Mouse (Mus musculus): Measurements from ENCODE around the gene Pcca. TPM values are rescaled to one million over a fixed set of nuclear protein-coding genes. Genes with fewer than 3 reads are reported as not detected.
A peak's percentile ranks its signal among the peaks of the same experiment; 100 is the strongest.

Gene Pcca
- polyA plus RNA-seq, 1 experiment from 2014 or later: 31.6 TPM

- no peak for ATAC-seq (ENCODE audit: low FRiP score)
- Histone ChIP-seq H3K4me3 (ENCODE audit: low read depth, low read length) (no peak overlapping the region), H3K27ac (ENCODE audit: low read depth, low read length) (no peak overlapping the region), H3K9ac (ENCODE audit: low read depth, low read length) (no peak overlapping the region), H3K4me1 (replicated peaks; ENCODE audit: control insufficient read depth, insufficient read depth, low read length) (no peaks in the 10 kb centered on the region), H3K36me3 (ENCODE audit: control insufficient read depth, insufficient read depth, low read length) (no peaks in the 10 kb centered on the region), H3K27me3 (ENCODE audit: control insufficient read depth, insufficient read depth, low read length) (no peaks in the 10 kb centered on the region), H3K9me3 (ENCODE audit: control insufficient read depth, low read length) (no peaks in the 10 kb centered on the region), H3K4me2 (replicated peaks; ENCODE audit: low read depth, low read length) (no peak overlapping the region)
- no peak for DNase-seq (ENCODE audit: low spot score)
- 86% methylated on average over 7 of the region's 7 CpGs for WGBS
These were observed 256.0 kb downstream of the Pcca start for GRCm38 (mm10) chr14:122790111-122790510.

DNA sequence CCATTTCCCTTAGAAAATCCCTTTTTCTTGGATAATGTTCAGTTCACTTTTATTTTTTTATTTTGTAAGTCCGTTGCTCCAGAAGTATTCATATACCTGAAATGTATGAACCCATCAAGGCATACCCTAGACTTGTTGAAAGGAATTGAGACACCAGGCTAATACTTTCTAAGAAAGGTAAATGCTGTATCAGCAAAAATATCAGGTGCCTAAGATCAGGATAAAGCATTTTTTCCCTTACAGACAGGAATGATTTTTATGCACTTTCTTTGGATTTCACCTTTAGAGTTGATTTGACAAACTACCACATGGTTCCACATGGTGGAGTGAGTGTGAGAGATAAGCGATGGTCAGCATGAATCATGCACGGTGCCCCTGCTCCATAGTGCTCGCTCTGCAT is 259.2 kb downstream of the Pcca start:
- no peak for ATAC-seq (ENCODE audit: low FRiP score)
- H3K9ac ChIP-seq (ENCODE audit: low read depth, low read length): no peak overlapping the region
- no peaks in the 10 kb centered on the region for H3K27me3 ChIP-seq (ENCODE audit: control insufficient read depth, insufficient read depth, low read length)
- H3K9me3 ChIP-seq (ENCODE audit: control insufficient read depth, low read length): no peaks in the 10 kb centered on the region
- H3K36me3 ChIP-seq (ENCODE audit: control insufficient read depth, insufficient read depth, low read length): no peaks in the 10 kb centered on the region
- H3K27ac ChIP-seq (ENCODE audit: low read depth, low read length): no peak overlapping the region
- H3K4me1 ChIP-seq (replicated peaks; ENCODE audit: control insufficient read depth, insufficient read depth, low read length): no peaks in the 10 kb centered on the region
- WGBS: 91% methylated on average over 4 of the region's 4 CpGs
- DNase-seq (ENCODE audit: low spot score): no peak
- H3K4me3 ChIP-seq (ENCODE audit: low read depth, low read length): no peak overlapping the region
- no peak overlapping the region for H3K4me2 ChIP-seq (replicated peaks; ENCODE audit: low read depth, low read length)

DNA sequence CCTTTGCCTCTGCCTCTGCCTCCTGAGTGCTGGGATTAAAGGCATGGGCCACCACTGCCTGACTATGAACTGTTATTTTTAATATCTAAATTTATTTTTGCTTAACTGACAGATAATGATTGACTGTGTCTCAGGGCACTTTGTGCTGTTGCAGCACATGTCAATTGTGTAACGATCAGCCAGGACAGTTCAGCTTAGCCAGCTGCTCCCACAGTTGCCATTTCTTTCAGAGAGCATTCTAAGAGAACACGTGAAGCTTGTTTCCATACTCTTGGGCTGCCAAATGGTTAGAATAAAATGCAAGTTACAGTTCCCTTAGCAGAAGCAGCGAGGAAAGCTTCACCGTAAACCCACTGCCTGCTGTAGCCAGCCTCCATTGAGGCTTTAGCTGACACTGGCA is 266.2 kb downstream of the Pcca start:
- Histone ChIP-seq H3K27me3 (ENCODE audit: control insufficient read depth, insufficient read depth, low read length) (no peaks in the 10 kb centered on the region), H3K4me3 (ENCODE audit: low read depth, low read length) (no peak overlapping the region), H3K27ac (ENCODE audit: low read depth, low read length) (no peak overlapping the region), H3K9me3 (ENCODE audit: control insufficient read depth, low read length) (no peaks in the 10 kb centered on the region), H3K4me2 (replicated peaks; ENCODE audit: low read depth, low read length) (no peak overlapping the region), H3K9ac (ENCODE audit: low read depth, low read length) (no peak overlapping the region), H3K36me3 (ENCODE audit: control insufficient read depth, insufficient read depth, low read length) (no peaks in the 10 kb centered on the region), H3K4me1 (replicated peaks; ENCODE audit: control insufficient read depth, insufficient read depth, low read length) (no peaks in the 10 kb centered on the region)
- ATAC-seq (ENCODE audit: low FRiP score) (no peak), DNase-seq (ENCODE audit: low spot score) (no peak)
- whole genome bisulfite sequencing: 85% methylated on average over 4 of the region's 4 CpGs

DNA sequence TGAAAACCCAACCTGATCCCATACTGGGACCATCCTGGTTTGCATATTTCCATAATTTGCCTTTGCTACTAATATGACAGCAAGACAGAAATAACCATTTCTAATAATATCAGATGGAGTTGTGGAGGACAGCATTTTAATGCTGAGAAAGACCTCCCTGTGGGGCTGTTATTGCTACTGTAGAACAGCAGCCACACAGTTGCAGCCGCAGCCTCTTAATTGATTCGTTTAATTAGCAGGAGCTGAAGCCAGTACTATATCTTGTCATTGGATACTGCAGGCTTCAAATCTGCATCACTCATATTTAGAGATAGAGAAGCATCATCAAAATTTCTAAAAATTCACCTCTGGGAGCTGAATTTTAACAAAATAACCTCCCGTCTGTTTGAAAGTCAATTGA is 286.9 kb downstream of the Pcca start:
- Histone ChIP-seq H3K9ac (ENCODE audit: low read depth, low read length) (no peak overlapping the region), H3K4me2 (replicated peaks; ENCODE audit: low read depth, low read length) (no peak overlapping the region), H3K27ac (ENCODE audit: low read depth, low read length) (no peak overlapping the region), H3K36me3 (ENCODE audit: control insufficient read depth, insufficient read depth, low read length) (no peaks in the 10 kb centered on the region), H3K27me3 (ENCODE audit: control insufficient read depth, insufficient read depth, low read length) (no peaks in the 10 kb centered on the region), H3K4me3 (ENCODE audit: low read depth, low read length) (no peak overlapping the region), H3K9me3 (ENCODE audit: control insufficient read depth, low read length) (no peaks in the 10 kb centered on the region), H3K4me1 (replicated peaks; ENCODE audit: control insufficient read depth, insufficient read depth, low read length) (no peaks in the 10 kb centered on the region)
- WGBS: 87% methylated on average over 3 of the region's 3 CpGs
- DNase-seq (ENCODE audit: low spot score) (no peak), ATAC-seq (ENCODE audit: low FRiP score) (no peak)

- Histone ChIP-seq H3K27me3 (ENCODE audit: control insufficient read depth, insufficient read depth, low read length) (no peaks in the 10 kb centered on the region), H3K27ac (ENCODE audit: low read depth, low read length) (no peak overlapping the region), H3K36me3 (ENCODE audit: control insufficient read depth, insufficient read depth, low read length) (no peaks in the 10 kb centered on the region), H3K4me1 (replicated peaks; ENCODE audit: control insufficient read depth, insufficient read depth, low read length) (no peaks in the 10 kb centered on the region), H3K4me3 (ENCODE audit: low read depth, low read length) (no peak overlapping the region), H3K4me2 (replicated peaks; ENCODE audit: low read depth, low read length) (no peak overlapping the region), H3K9me3 (ENCODE audit: control insufficient read depth, low read length) (no peaks in the 10 kb centered on the region), H3K9ac (ENCODE audit: low read depth, low read length) (no peak overlapping the region)
- ATAC-seq (ENCODE audit: low FRiP score) (no peak), DNase-seq (ENCODE audit: low spot score) (no peak)
- WGBS: 69% methylated on average over 2 of the region's 2 CpGs
These were observed 289.7 kb downstream of the Pcca start for GRCm38 (mm10) chr14:122823791-122824190.

DNA sequence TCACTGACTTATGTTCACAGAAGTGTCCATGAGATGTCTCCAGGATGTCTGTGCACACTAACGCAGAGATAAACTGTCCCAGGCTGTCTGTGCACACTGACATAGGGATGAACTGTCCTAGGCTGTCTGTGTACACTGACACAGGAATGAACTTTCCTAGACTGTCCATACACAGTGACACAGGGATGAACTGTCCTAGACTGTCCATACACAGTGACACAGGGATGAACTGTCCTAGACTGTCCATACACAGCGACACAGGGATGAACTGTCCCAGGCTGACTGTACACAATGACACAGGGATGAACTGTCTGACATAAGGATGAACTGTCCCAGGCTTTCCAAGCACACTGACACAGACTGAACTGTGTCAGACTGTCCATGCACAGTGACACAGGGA is 291.3 kb downstream of the Pcca start:
- WGBS: 93% methylated on average over 2 of the region's 2 CpGs
- no peak for ATAC-seq (ENCODE audit: low FRiP score)

GRCm38 (mm10) chr14:122830433-122830832 is 296.3 kb downstream of the Pcca start:
- Histone ChIP-seq H3K4me2 (replicated peaks; ENCODE audit: low read depth, low read length) (no peak overlapping the region), H3K4me3 (ENCODE audit: low read depth, low read length) (no peak overlapping the region), H3K9ac (ENCODE audit: low read depth, low read length) (no peak overlapping the region), H3K4me1 (replicated peaks; ENCODE audit: control insufficient read depth, insufficient read depth, low read length) (no peaks in the 10 kb centered on the region), H3K9me3 (ENCODE audit: control insufficient read depth, low read length) (no peaks in the 10 kb centered on the region), H3K27me3 (ENCODE audit: control insufficient read depth, insufficient read depth, low read length) (no peaks in the 10 kb centered on the region), H3K27ac (ENCODE audit: low read depth, low read length) (no peak overlapping the region), H3K36me3 (ENCODE audit: control insufficient read depth, insufficient read depth, low read length) (no peaks in the 10 kb centered on the region)
- ATAC-seq (ENCODE audit: low FRiP score) (no peak), DNase-seq (ENCODE audit: low spot score) (no peak)
- 79% methylated on average over 1 of the region's 1 CpGs for WGBS

More for the DNA sequence above, 291.3 kb downstream of the Pcca start:
- Histone ChIP-seq H3K9ac (ENCODE audit: low read depth, low read length) (no peak overlapping the region), H3K36me3 (ENCODE audit: control insufficient read depth, insufficient read depth, low read length) (no peaks in the 10 kb centered on the region), H3K4me3 (ENCODE audit: low read depth, low read length) (no peak overlapping the region), H3K4me2 (replicated peaks; ENCODE audit: low read depth, low read length) (no peak overlapping the region), H3K27me3 (ENCODE audit: control insufficient read depth, insufficient read depth, low read length) (no peaks in the 10 kb centered on the region), H3K4me1 (replicated peaks; ENCODE audit: control insufficient read depth, insufficient read depth, low read length) (no peaks in the 10 kb centered on the region), H3K9me3 (ENCODE audit: control insufficient read depth, low read length) (no peaks in the 10 kb centered on the region), H3K27ac (ENCODE audit: low read depth, low read length) (no peak overlapping the region)
- DNase-seq (ENCODE audit: low spot score): no peak

DNA sequence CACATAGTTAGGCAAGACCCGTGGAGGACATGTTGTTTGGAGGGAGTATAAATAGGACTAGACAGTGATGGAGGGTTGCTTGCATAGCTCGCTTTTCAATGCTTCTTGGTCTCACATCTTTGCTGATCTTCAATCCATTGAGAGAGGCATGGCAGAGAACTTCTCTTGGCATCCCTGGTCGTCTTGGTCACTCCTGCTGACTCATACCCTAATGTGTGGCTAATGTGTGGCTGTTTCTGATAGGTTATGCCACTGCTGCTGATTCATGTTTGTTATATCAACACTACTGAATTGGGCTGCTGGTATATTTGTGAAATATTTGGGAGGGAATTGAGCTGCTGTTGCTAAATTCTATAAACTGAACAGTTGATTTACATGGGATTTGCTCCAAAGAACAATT is 299.5 kb downstream of the Pcca start:
- H3K27ac ChIP-seq (ENCODE audit: low read depth, low read length): no peak overlapping the region
- H3K4me1 ChIP-seq (replicated peaks; ENCODE audit: control insufficient read depth, insufficient read depth, low read length): no peaks in the 10 kb centered on the region
- 90% methylated on average over 3 of the region's 3 CpGs for WGBS
- H3K27me3 ChIP-seq (ENCODE audit: control insufficient read depth, insufficient read depth, low read length): no peaks in the 10 kb centered on the region
- no peaks in the 10 kb centered on the region for H3K9me3 ChIP-seq (ENCODE audit: control insufficient read depth, low read length)
- ATAC-seq (ENCODE audit: low FRiP score) (no peak), DNase-seq (ENCODE audit: low spot score) (no peak)
- H3K36me3 ChIP-seq (ENCODE audit: control insufficient read depth, insufficient read depth, low read length): no peaks in the 10 kb centered on the region
- H3K4me3 ChIP-seq (ENCODE audit: low read depth, low read length): no peak overlapping the region
- no peak overlapping the region for H3K4me2 ChIP-seq (replicated peaks; ENCODE audit: low read depth, low read length)
- H3K9ac ChIP-seq (ENCODE audit: low read depth, low read length): no peak overlapping the region

GRCm38 (mm10) chr14:122834753-122835152 is 300.6 kb downstream of the Pcca start:
- ATAC-seq (ENCODE audit: low FRiP score): peak; percentile 43; the same call in 1 of the 2 replicates
- Histone ChIP-seq H3K27ac (ENCODE audit: low read depth, low read length) (no peak overlapping the region), H3K4me1 (replicated peaks; ENCODE audit: control insufficient read depth, insufficient read depth, low read length) (no peaks in the 10 kb centered on the region)

More at GRCm38 (mm10) chr14:122834753-122835152, 300.6 kb downstream of the Pcca start:
- H3K9ac ChIP-seq (ENCODE audit: low read depth, low read length): no peak overlapping the region
- no peaks in the 10 kb centered on the region for H3K27me3 ChIP-seq (ENCODE audit: control insufficient read depth, insufficient read depth, low read length)
- H3K9me3 ChIP-seq (ENCODE audit: control insufficient read depth, low read length): no peaks in the 10 kb centered on the region
- H3K4me2 ChIP-seq (replicated peaks; ENCODE audit: low read depth, low read length): no peak overlapping the region
- no peaks in the 10 kb centered on the region for H3K36me3 ChIP-seq (ENCODE audit: control insufficient read depth, insufficient read depth, low read length)
- 90% methylated on average over 1 of the region's 1 CpGs for WGBS
- no peak overlapping the region for H3K4me3 ChIP-seq (ENCODE audit: low read depth, low read length)
- no peak for DNase-seq (ENCODE audit: low spot score)
